Mouse (Mus musculus) testis, adult 2 months (tissue): ENCODE data around the gene Cuzd1. TPM values are rescaled to one million over a fixed set of nuclear protein-coding genes. Genes with fewer than 3 reads are reported as not detected.

ENCODE experiments used
- H3K27ac ChIP-seq: fragments of 200-500 bp; 2 replicates; pipeline ENCODE4 v1.5.1; 2012; ENCODE audit warnings: low read depth, low read length; ENCODE audit not compliant: control insufficient read depth, insufficient read depth
- H3K27me3 ChIP-seq: fragments of 200-500 bp; 2 replicates; pipeline ENCODE4 v1.6.1; 2012; ENCODE audit warnings: mild to moderate bottlenecking, low read length, moderate library complexity; ENCODE audit not compliant: control insufficient read depth, insufficient read depth
- H3K36me3 ChIP-seq: fragments of 200-500 bp; 2 replicates; pipeline ENCODE4 v1.6.1; 2012; ENCODE audit warnings: mild to moderate bottlenecking, low read length; ENCODE audit not compliant: control insufficient read depth, insufficient read depth
- H3K4me1 ChIP-seq: fragments of 200-500 bp; 2 replicates; pipeline ENCODE4 v1.6.1; 2012; ENCODE audit warnings: low read length; ENCODE audit not compliant: control insufficient read depth, insufficient read depth
- H3K4me3 ChIP-seq: fragments of 200-500 bp; 2 replicates; pipeline ENCODE4 v1.5.1; 2012; ENCODE audit warnings: low read depth, mild to moderate bottlenecking, low read length, moderate library complexity, mixed read lengths; ENCODE audit not compliant: control insufficient read depth
- CTCF ChIP-seq: fragments of 200-500 bp; IDR thresholded peaks from 2 replicates; pipeline ENCODE4 v1.5.1; 2012; ENCODE audit warnings: low read depth, mild to moderate bottlenecking, inconsistent platforms, low read length, moderate library complexity; ENCODE audit not compliant: control insufficient read depth, insufficient read depth, insufficient replicate concordance
- POLR2A ChIP-seq: fragments of 200-500 bp; IDR thresholded peaks from 2 replicates; pipeline ENCODE4 v1.6.1; 2012; ENCODE audit warnings: low read depth, mild to moderate bottlenecking, inconsistent platforms, low read length, moderate library complexity; ENCODE audit not compliant: control insufficient read depth
- polyA plus RNA-seq: library from polyadenylated mRNA; depleted of rRNA; stranded (reverse); fragments of >200 nt; gene quantifications from 2 replicates; pipeline ENCODE4 v1.2.3, GENCODE M21; 2012; rRNA removed

The Cuzd1 gene
- 2.9 and 97.5 TPM in 2 replicates for polyA plus RNA-seq

DNA sequence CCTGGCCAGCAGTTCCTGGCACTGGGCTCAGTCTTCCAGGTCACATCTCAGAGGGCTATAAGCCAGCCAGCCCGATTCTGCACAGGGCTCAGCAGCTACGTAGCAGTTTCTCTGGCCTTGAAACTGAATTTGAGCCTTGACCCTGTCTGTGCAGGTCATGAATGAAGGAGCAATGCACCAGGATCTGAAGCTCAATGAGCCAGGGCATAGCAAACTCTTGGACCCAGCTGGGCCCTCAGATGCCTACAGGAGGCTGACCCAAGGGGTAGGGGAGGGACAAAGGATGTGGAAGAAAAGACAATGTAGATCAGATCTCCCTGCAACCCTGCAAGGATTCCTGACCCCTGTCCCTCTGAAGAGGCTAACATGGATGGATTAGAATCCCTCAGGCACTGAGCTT lies at the start of gene Cuzd1:
Gene Cuzd1, minus strand, starts transcription at position 101 of the 400 bp plus-strand sequence.
- H3K4me3 ChIP-seq: no peak within 1 kb of the TSS
- H3K4me1 ChIP-seq: no peaks in the 10 kb centered on the region
- no peaks in the 10 kb centered on the region for H3K36me3 ChIP-seq
- no peaks in the 10 kb centered on the region for H3K27me3 ChIP-seq
- H3K27ac ChIP-seq: no peak within 1 kb of the TSS
- no peak for TF ChIP-seq POLR2A
- TF ChIP-seq CTCF: no peak

- no peaks in the 10 kb centered on the region for H3K36me3 ChIP-seq
- no peak for TF ChIP-seq POLR2A
- TF ChIP-seq CTCF: no peak
- peak overlapping the region; percentile 74 for H3K27ac ChIP-seq
Measured at GRCm38 (mm10) chr7:131371470-131371860, 49.4 kb upstream of the Cuzd1 start.

DNA sequence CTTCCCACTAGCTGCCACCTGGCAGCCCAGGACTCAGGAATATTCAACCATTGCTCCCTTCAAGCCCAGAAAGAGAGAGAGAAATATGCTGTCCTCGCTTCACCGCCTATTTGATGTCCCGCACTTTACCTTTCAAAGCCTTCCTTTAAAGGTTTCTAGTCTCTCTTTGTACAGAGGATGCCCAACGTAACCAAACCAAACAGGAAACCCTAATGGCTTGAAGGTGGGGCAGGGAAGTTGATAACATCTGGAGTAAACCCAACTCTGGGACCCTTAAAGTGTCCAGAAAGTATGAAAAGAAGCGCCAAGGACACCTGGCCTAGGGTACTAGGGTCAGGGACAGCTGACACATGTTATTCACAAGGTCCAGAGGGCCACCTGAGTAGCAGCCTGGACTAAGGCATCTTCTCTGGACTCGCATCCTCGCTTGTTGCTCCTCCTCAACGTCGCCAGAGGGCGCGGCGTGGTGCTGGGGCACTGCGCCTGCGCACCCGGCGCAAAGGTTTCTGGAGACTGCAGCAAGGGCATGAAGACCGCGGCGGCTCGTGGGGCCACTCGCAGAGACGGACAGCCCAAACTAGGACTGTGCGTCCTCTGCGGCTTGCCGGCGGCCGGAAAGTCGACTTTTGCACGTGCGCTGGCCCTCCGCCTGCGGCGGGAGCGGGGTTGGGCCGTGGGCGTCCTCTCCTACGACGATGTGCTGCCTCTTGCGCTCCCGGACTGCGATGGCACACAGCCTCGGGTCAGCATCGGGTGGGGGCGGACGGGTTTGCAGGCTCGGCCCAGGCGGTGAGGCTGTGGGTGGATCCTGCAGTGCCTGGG lies 48.8 kb upstream of the Cuzd1 start, which contains the start of gene Pstk:
Gene Pstk, plus strand, starts transcription at position 494 of the 822 bp plus-strand sequence.
- no peaks in the 10 kb centered on the region for H3K27me3 ChIP-seq
- peaks cover 5% of the 10 kb centered on the region for H3K4me1 ChIP-seq
- peak within 1 kb of the TSS; percentile 85 for H3K4me3 ChIP-seq
- TF ChIP-seq POLR2A: peak; percentile 60
- peak; percentile 90 for TF ChIP-seq CTCF
- H3K36me3 ChIP-seq: no peaks in the 10 kb centered on the region
- H3K27ac ChIP-seq: peak within 1 kb of the TSS; percentile 74

More at GRCm38 (mm10) chr7:131371470-131371860, 49.4 kb upstream of the Cuzd1 start:
- H3K27me3 ChIP-seq: no peaks in the 10 kb centered on the region
- peaks cover 5% of the 10 kb centered on the region for H3K4me1 ChIP-seq
- peak overlapping the region; percentile 85 for H3K4me3 ChIP-seq

- Histone ChIP-seq H3K4me1 (peaks cover 6% of the 10 kb centered on the region), H3K36me3 (no peaks in the 10 kb centered on the region), H3K27ac (no peak overlapping the region), H3K27me3 (no peaks in the 10 kb centered on the region), H3K4me3 (no peak overlapping the region)
- TF ChIP-seq POLR2A (no peak), CTCF (no peak)
Measured at GRCm38 (mm10) chr7:131364131-131364530, 42.0 kb upstream of the Cuzd1 start.

DNA sequence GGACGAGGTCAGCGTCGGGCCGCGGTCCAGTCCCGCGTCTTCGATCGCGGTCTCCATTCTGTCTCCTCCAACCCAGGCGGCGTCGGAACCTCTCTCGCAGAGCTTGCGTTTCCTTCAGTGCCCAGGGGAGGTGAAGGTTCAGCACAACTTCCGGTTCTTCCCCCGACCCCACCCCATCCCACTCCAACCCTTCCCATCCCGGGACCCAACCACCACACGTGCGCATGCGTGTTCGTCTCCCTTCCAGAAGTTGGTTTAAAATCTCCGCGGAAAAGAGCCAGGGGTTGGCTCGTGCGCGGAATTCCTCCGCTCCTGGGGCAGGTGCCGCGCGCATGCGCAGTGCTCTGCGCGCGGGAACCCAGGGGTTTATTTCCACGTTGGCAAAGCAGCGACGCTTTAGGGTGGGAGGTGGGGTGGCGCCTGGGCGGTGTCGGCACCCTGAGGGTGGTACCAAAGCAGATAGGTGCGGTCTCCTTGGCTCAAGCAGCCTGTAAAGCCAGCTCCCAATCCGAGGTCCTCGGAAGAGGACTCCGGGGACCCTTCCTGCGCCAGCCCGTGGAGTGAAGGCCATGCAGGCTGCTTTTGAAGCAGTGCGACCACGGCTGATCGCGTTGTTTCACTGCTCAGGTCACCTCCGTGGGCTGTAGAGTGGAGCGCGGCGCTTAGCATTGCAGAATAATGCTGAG lies 40.7 kb upstream of the Cuzd1 start, which contains the start of gene 2310057M21Rik:
Gene 2310057M21Rik, minus strand, starts transcription at position 145 of the 686 bp plus-strand sequence.
- Histone ChIP-seq H3K4me3 (peak within 1 kb of the TSS; percentile 84), H3K27me3 (no peaks in the 10 kb centered on the region), H3K4me1 (peaks cover 6% of the 10 kb centered on the region), H3K36me3 (no peaks in the 10 kb centered on the region; the same call in 1 of the 2 replicates), H3K27ac (peak within 1 kb of the TSS; percentile 90)
- no peak for TF ChIP-seq CTCF
- no peak; the same call in 1 of the 2 replicates for TF ChIP-seq POLR2A

DNA sequence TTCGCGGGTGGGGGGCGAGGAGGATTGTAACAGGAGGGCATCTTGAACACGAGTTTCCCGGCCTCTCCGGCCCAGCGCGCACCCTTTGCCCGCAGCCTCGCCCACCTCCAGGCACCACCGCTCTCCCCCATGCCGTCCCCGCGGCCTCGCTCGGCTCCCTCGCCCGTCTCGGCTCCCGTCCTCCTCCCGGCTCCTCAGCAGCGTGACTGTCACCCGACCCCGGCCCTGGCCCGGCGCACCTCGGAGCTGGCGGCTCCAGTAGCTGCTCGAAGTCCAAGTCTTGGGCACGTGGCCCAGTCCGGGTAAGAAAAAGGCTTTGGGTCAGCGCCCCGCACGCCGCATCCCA lies 40.1 kb upstream of the Cuzd1 start:
- Histone ChIP-seq H3K27me3 (no peaks in the 10 kb centered on the region), H3K27ac (peak overlapping the region; percentile 87), H3K4me3 (peak overlapping the region; percentile 84), H3K36me3 (peaks cover 1% of the 10 kb centered on the region), H3K4me1 (peaks cover 6% of the 10 kb centered on the region)
- TF ChIP-seq CTCF (no peak), POLR2A (no peak)

DNA sequence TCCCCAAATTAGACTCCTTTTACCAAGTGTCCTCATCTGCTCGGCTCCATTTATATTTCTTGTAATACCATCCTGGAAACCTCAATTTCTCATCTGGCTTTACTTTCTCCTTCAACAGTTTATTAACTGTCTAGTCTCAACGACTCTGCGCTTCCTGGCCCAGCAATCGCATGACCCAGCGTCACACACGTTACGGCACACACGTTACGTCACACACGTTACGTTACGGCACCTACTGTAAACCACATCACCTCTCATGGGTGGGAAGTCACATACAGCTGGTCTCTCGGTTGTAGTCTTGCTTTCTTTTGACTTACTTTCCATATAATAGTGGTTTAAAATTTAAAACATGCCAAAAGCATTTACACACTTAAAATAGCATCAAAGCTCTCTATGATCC lies 34.0 kb upstream of the Cuzd1 start:
- H3K4me3 ChIP-seq: no peak overlapping the region
- H3K4me1 ChIP-seq: no peaks in the 10 kb centered on the region
- no peak overlapping the region for H3K27ac ChIP-seq
- H3K36me3 ChIP-seq: peaks cover 2% of the 10 kb centered on the region
- no peaks in the 10 kb centered on the region for H3K27me3 ChIP-seq
- TF ChIP-seq POLR2A: no peak
